Mouse (Mus musculus) thymus, adult 2 months (tissue): ENCODE data around the gene Tpd52l2. TPM values are rescaled to one million over a fixed set of nuclear protein-coding genes. Genes with fewer than 3 reads are reported as not detected.

Source experiments
- DNase-seq: peaks from one replicate; pipeline ENCODE4 v3.0.0; 2021
- H3K27ac ChIP-seq: fragments of 200-500 bp; 2 replicates; pipeline ENCODE4 v1.5.1; 2012; ENCODE audit warnings: low read length, control low read depth; ENCODE audit not compliant: control insufficient read depth, insufficient read depth
- H3K27me3 ChIP-seq: fragments of 200-500 bp; 2 replicates; pipeline ENCODE4 v1.6.1; 2012; ENCODE audit warnings: mild to moderate bottlenecking, low read length, moderate library complexity, mixed read lengths; ENCODE audit not compliant: control insufficient read depth, insufficient read depth
- H3K36me3 ChIP-seq: fragments of 200-500 bp; 2 replicates; pipeline ENCODE4 v1.6.1; 2012; ENCODE audit warnings: mild to moderate bottlenecking, low read length, moderate library complexity; ENCODE audit not compliant: control insufficient read depth, insufficient read depth
- H3K4me1 ChIP-seq: fragments of 200-500 bp; replicated peaks from 2 replicates; pipeline ENCODE4 v1.6.1; 2012; ENCODE audit warnings: low read length; ENCODE audit not compliant: control insufficient read depth, insufficient read depth
- H3K4me3 ChIP-seq: fragments of 200-500 bp; 2 replicates; pipeline ENCODE4 v1.5.1; 2012; ENCODE audit warnings: mild to moderate bottlenecking, low read length, control low read depth, moderate library complexity; ENCODE audit not compliant: control insufficient read depth, insufficient read depth
- CTCF ChIP-seq: fragments of 200-500 bp; IDR thresholded peaks from 2 replicates; pipeline ENCODE4 v1.5.1; 2012; ENCODE audit warnings: mild to moderate bottlenecking, control low read depth, low read length, moderate library complexity, borderline replicate concordance; ENCODE audit not compliant: control insufficient read depth, poor library complexity, insufficient read depth; ENCODE audit errors: extremely low read depth
- POLR2A ChIP-seq: fragments of 200-500 bp; IDR thresholded peaks from 2 replicates; pipeline ENCODE4 v1.6.1; 2012; ENCODE audit warnings: mild to moderate bottlenecking, low read length, control low read depth, moderate library complexity; ENCODE audit not compliant: control insufficient read depth, poor library complexity, insufficient read depth; ENCODE audit errors: extremely low read depth
- WGBS: fragments of 180-500 bp; shearing (Covaris S2); methylation state at CpG from one replicate; pipeline ENCODE4 v1.1.7; 2018; 5-methylcytosine and 5-hydroxymethylcytosine counted together
- polyA plus RNA-seq: library from polyadenylated mRNA; depleted of rRNA; stranded (reverse); fragments of >200 nt; gene quantifications from 2 replicates; pipeline ENCODE4 v1.2.3, GENCODE M21; 2012

Tpd52l2 gene
- polyA plus RNA-seq, 1 experiment: 54.7 TPM

DNA sequence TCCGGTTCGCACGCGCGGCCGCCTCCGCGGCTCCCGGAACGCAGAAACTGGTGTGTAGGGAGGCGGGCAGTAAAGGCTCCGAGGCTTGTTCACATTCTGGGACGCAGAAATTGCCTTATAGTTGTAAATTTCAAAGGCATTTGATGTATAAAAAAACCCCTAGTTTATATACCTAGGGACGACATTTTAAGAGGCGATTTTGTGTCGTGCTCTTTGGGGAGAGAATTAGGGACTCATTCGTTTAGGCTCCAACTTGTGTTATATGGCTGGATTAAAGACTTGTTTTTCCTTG is 23.9 kb downstream of the Tpd52l2 start:
- Histone ChIP-seq H3K27me3 (no peaks in the 10 kb centered on the region), H3K4me1 (peaks cover 6% of the 10 kb centered on the region), H3K27ac (peak overlapping the region; percentile 82), H3K4me3 (peak overlapping the region; percentile 83), H3K36me3 (no peaks in the 10 kb centered on the region)
- no peak for DNase-seq
- 0% methylated on average over 17 of the region's 17 CpGs for WGBS
- TF ChIP-seq CTCF: peak; percentile 4; the same call in 1 of the 2 replicates
- no peak for TF ChIP-seq POLR2A

DNA sequence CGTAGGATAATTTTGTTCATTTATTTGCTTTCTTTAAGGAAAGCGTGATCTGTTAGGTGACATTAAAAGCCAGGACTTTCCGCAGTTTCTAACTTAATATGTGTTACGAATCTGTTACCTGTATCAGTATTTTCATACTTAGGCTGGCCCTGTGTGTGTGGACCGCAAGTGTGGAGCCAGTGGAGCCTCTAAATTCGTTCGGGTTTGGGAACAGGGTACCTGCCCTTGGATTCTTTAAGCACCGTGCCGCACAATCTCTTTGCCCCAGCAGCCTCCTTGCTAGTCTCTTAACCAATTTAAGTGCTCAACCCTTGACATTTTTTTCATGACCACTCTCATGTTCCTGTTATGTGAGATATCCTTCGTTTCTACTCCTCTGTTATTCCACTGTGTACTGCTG is 24.5 kb downstream of the Tpd52l2 start:
- Histone ChIP-seq H3K4me3 (peak overlapping the region; percentile 26; the same call in 1 of the 2 replicates), H3K36me3 (no peaks in the 10 kb centered on the region), H3K27me3 (no peaks in the 10 kb centered on the region), H3K27ac (no peak overlapping the region), H3K4me1 (peaks cover 6% of the 10 kb centered on the region)
- 48% methylated on average over 10 of the region's 10 CpGs for WGBS
- TF ChIP-seq CTCF (no peak), POLR2A (no peak)
- no peak for DNase-seq

GRCm38 (mm10) chr2:181522811-181523210 is 25.9 kb downstream of the Tpd52l2 start:
- Histone ChIP-seq H3K27me3 (no peaks in the 10 kb centered on the region), H3K4me1 (peaks cover 6% of the 10 kb centered on the region), H3K36me3 (no peaks in the 10 kb centered on the region), H3K4me3 (no peak overlapping the region), H3K27ac (no peak overlapping the region)
- TF ChIP-seq POLR2A (no peak), CTCF (no peak)
- WGBS: 72% methylated on average over 5 of the region's 5 CpGs
- DNase-seq: peak; percentile 33

GRCm38 (mm10) chr2:181525526-181525925 is 28.6 kb downstream of the Tpd52l2 start:
- 93% methylated on average over 5 of the region's 5 CpGs for WGBS
- no peak for DNase-seq
- Histone ChIP-seq H3K4me1 (peaks cover 6% of the 10 kb centered on the region), H3K4me3 (no peak overlapping the region), H3K36me3 (no peaks in the 10 kb centered on the region), H3K27me3 (no peaks in the 10 kb centered on the region), H3K27ac (no peak overlapping the region)
- TF ChIP-seq CTCF (no peak), POLR2A (no peak)

DNA sequence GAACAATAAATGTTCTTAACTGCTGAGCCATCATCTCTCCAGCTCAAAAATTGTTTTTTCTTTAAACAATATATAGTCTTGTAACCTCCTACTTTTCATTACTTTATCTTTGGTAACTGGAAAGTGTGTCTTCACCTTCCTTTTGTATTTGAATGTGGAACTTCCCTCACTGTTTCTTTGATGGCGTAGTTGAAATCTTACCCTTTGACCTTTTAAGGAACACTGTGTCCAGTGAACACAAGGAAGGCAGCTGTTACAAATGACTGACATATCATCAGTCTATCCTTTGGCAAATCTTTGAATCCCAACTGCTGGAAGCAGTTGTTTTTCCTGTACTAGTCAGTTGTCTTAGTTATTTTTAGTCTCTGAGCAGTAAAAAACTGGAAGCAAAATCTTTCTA is 32.1 kb downstream of the Tpd52l2 start:
- no peak overlapping the region for H3K4me3 ChIP-seq
- 98% methylated on average over 1 of the region's 1 CpGs for WGBS
- DNase-seq: no peak

GRCm38 (mm10) chr2:181532589-181532988 is 35.6 kb downstream of the Tpd52l2 start:
- Histone ChIP-seq H3K4me1 (peaks cover 2% of the 10 kb centered on the region; the same call in 1 of the 2 replicates), H3K4me3 (no peak overlapping the region), H3K27me3 (no peaks in the 10 kb centered on the region), H3K36me3 (no peaks in the 10 kb centered on the region), H3K27ac (no peak overlapping the region)
- TF ChIP-seq POLR2A: no peak
- no peak for TF ChIP-seq CTCF
- no peak for DNase-seq
- 97% methylated on average over 3 of the region's 3 CpGs for WGBS

More for the DNA sequence above, 32.1 kb downstream of the Tpd52l2 start:
- no peaks in the 10 kb centered on the region for H3K36me3 ChIP-seq
- no peak overlapping the region for H3K27ac ChIP-seq
- H3K4me1 ChIP-seq: no peaks in the 10 kb centered on the region
- TF ChIP-seq POLR2A (no peak), CTCF (no peak)
- no peaks in the 10 kb centered on the region for H3K27me3 ChIP-seq

DNA sequence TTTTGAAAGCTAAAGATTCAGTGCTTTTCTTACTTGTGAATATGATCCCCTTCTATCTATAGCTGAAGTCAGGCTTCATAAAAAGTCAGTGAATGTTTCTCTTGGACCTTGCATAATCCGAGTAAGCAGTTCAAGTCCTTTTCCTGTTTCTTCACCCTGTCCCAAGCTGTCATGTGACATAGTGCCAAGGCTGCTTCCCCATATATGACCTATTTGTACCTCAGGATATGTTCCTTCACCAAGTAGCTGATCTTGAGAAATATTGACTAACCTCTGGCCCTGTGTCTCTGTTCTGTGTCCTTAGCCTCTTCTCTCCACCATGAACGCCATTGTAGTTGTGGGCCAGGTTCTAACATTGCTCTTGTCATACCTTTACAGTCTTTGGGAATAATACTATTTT is 39.5 kb downstream of the Tpd52l2 start:
- WGBS: 91% methylated on average over 2 of the region's 2 CpGs

More for the DNA sequence above, 39.5 kb downstream of the Tpd52l2 start:
- DNase-seq: no peak
- Histone ChIP-seq H3K4me3 (no peak overlapping the region), H3K36me3 (no peaks in the 10 kb centered on the region; the same call in 1 of the 2 replicates), H3K4me1 (peaks cover 6% of the 10 kb centered on the region; the same call in 1 of the 2 replicates), H3K27me3 (no peaks in the 10 kb centered on the region), H3K27ac (no peak overlapping the region)
- TF ChIP-seq CTCF (no peak), POLR2A (no peak)
